Mouse (Mus musculus) liver, embryonic 14.5 days (tissue): Measurements from ENCODE around the gene 4930568D16Rik.

Experiments
- CTCF ChIP-seq: IDR thresholded peaks from 2 replicates; pipeline ENCODE4 v1.5.1; 2016; ENCODE audit warnings: antibody characterized with exemption, low read depth, control low read depth
- EP300 ChIP-seq: IDR thresholded peaks from 2 replicates; pipeline ENCODE4 v1.6.1; 2016; ENCODE audit warnings: antibody characterized with exemption, low read depth

DNA sequence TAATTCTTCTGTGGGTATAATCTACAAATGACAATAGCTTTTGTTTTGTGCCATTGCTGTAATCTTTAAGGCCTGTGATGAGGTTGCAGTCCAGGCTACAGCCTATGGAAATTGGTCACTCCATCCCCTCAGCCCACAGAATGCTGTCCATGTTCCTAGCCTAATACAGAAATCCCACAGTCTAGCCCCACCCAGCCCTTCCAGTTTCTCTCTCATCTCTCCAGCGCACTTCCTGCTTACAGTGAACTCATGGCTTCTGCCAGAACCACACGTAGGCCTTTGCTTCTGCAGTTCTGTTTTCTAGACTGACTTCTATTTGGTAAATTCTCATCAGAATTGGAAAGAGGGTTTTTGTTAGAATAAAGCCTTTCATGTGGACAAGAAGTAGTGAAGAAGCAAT, 21.5 kb downstream of the 4930568D16Rik start:
- TF ChIP-seq EP300 (no peak), CTCF (no peak)
